Mouse (Mus musculus): ENCODE measurements around the gene Plxdc1. TPM values are rescaled to one million over a fixed set of nuclear protein-coding genes. Genes with fewer than 3 reads are reported as not detected.

Plxdc1 gene
- polyA plus RNA-seq, 1 experiment from 2014 or later: 0.40 TPM

GRCm38 (mm10) chr11:97960907-97961306, 25.3 kb downstream of the Plxdc1 start:
- WGBS: 83% methylated on average over 1 of the region's 1 CpGs

GRCm38 (mm10) chr11:97959300-97959680, 27.0 kb downstream of the Plxdc1 start:
- Histone ChIP-seq H3K36me3 (ENCODE audit: control insufficient read depth, insufficient read depth, low read length) (no peaks in the 10 kb centered on the region), H3K9ac (ENCODE audit: low read length) (no peak overlapping the region), H3K27me3 (ENCODE audit: control insufficient read depth, insufficient read depth, low read length) (no peaks in the 10 kb centered on the region), H3K4me2 (replicated peaks; ENCODE audit: low read depth) (no peak overlapping the region), H3K9me3 (ENCODE audit: control insufficient read depth, low read length) (no peaks in the 10 kb centered on the region), H3K4me3 (ENCODE audit: low read depth, low read length) (no peak overlapping the region), H3K4me1 (replicated peaks; ENCODE audit: control insufficient read depth, insufficient read depth) (no peaks in the 10 kb centered on the region), H3K27ac (replicated peaks) (no peak overlapping the region)
- TF ChIP-seq CTCF (IDR thresholded peaks at IDR 0.05; ENCODE audit: low read depth): no peak
- no peak for TF ChIP-seq EP300 (optimal IDR thresholded peaks at IDR 0.05)
- 64% methylated on average over 5 of the region's 5 CpGs for WGBS
- DNase-seq (ENCODE audit: low spot score) (no peak), ATAC-seq (ENCODE audit: low FRiP score, low TSS enrichment) (no peak)

More at GRCm38 (mm10) chr11:97960907-97961306, 25.3 kb downstream of the Plxdc1 start:
- H3K9ac ChIP-seq (ENCODE audit: low read length): no peak overlapping the region
- ATAC-seq (ENCODE audit: low FRiP score, low TSS enrichment): peak; percentile 51; the same call in 1 of the 2 replicates
- H3K27me3 ChIP-seq (ENCODE audit: control insufficient read depth, insufficient read depth, low read length): no peaks in the 10 kb centered on the region
- no peak overlapping the region for H3K4me3 ChIP-seq (ENCODE audit: low read depth, low read length)
- peak; percentile 57 for DNase-seq (ENCODE audit: low spot score)
- no peak for TF ChIP-seq EP300 (optimal IDR thresholded peaks at IDR 0.05)
- peak; percentile 70 for TF ChIP-seq CTCF (IDR thresholded peaks at IDR 0.05; ENCODE audit: low read depth)
- no peak overlapping the region for H3K4me2 ChIP-seq (replicated peaks; ENCODE audit: low read depth)
- H3K36me3 ChIP-seq (ENCODE audit: control insufficient read depth, insufficient read depth, low read length): no peaks in the 10 kb centered on the region
- H3K27ac ChIP-seq (replicated peaks): no peak overlapping the region
- no peaks in the 10 kb centered on the region for H3K9me3 ChIP-seq (ENCODE audit: control insufficient read depth, low read length)
- H3K4me1 ChIP-seq (replicated peaks; ENCODE audit: control insufficient read depth, insufficient read depth): no peaks in the 10 kb centered on the region

- H3K4me2 ChIP-seq (replicated peaks; ENCODE audit: low read depth): no peak overlapping the region
- H3K36me3 ChIP-seq (ENCODE audit: control insufficient read depth, insufficient read depth, low read length): no peaks in the 10 kb centered on the region
- no peak overlapping the region; the same call in 1 of the 2 replicates for H3K9ac ChIP-seq (ENCODE audit: low read length)
- no peaks in the 10 kb centered on the region for H3K9me3 ChIP-seq (ENCODE audit: control insufficient read depth, low read length)
- no peak for ATAC-seq (ENCODE audit: low FRiP score, low TSS enrichment)
- H3K4me1 ChIP-seq (replicated peaks; ENCODE audit: control insufficient read depth, insufficient read depth): no peaks in the 10 kb centered on the region
- DNase-seq (ENCODE audit: low spot score): no peak
- H3K4me3 ChIP-seq (ENCODE audit: low read depth, low read length): no peak overlapping the region
- no peaks in the 10 kb centered on the region for H3K27me3 ChIP-seq (ENCODE audit: control insufficient read depth, insufficient read depth, low read length)
- no peak overlapping the region for H3K27ac ChIP-seq (replicated peaks)
- no peak for TF ChIP-seq CTCF (IDR thresholded peaks at IDR 0.05; ENCODE audit: low read depth)
- no peak for TF ChIP-seq EP300 (optimal IDR thresholded peaks at IDR 0.05)
- 77% methylated on average over 7 of the region's 7 CpGs for WGBS
These were observed 27.5 kb downstream of the Plxdc1 start for GRCm38 (mm10) chr11:97958641-97959299.

DNA sequence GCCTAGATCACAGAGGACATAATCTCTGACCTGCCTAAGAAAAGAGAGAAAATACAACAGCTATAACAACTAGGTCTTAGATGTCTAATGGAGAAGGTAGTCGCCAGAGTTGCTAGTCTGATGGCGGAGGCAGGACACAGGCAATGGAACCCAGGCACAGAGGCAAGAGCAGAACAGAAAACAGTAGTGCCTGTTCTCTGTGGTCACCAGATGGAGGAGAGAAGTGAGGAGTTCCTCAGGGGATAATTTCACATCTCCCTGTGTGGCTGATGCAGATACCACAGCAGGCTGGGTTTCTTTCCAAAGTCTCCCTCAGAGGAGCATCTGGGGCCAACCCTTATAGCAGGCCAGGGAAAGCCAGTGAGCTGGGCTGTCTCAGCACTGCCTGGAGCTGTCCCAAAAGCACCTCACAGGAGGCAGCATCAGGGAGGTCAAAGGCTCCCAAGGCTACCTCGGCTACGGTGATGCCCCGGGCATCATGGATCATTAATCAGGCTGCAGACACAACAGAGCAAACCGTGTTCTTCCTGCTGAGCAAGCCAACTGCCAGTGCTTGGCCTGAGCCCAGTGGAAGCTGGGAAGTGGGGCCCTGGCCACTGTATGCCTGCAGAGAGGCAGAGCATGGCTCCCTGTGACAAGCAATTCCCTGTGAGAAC, 29.2 kb downstream of the Plxdc1 start:
- ATAC-seq (ENCODE audit: low FRiP score, low TSS enrichment) (no peak), DNase-seq (ENCODE audit: low spot score) (no peak)
- Histone ChIP-seq H3K4me1 (replicated peaks; ENCODE audit: control insufficient read depth, insufficient read depth) (no peaks in the 10 kb centered on the region), H3K4me2 (replicated peaks; ENCODE audit: low read depth) (no peak overlapping the region), H3K4me3 (ENCODE audit: low read depth, low read length) (no peak overlapping the region), H3K27ac (replicated peaks) (no peak overlapping the region), H3K9ac (ENCODE audit: low read length) (0 out of 2 replicates have a peak overlapping the region, but pooled peaks have one; percentile 2), H3K9me3 (ENCODE audit: control insufficient read depth, low read length) (no peaks in the 10 kb centered on the region), H3K36me3 (ENCODE audit: control insufficient read depth, insufficient read depth, low read length) (no peaks in the 10 kb centered on the region), H3K27me3 (ENCODE audit: control insufficient read depth, insufficient read depth, low read length) (no peaks in the 10 kb centered on the region)
- TF ChIP-seq CTCF (IDR thresholded peaks at IDR 0.05; ENCODE audit: low read depth) (no peak), EP300 (optimal IDR thresholded peaks at IDR 0.05) (no peak)
- WGBS: 36% methylated on average over 6 of the region's 6 CpGs

- no peaks in the 10 kb centered on the region for H3K9me3 ChIP-seq (ENCODE audit: control insufficient read depth, low read length)
- no peaks in the 10 kb centered on the region for H3K4me1 ChIP-seq (replicated peaks; ENCODE audit: control insufficient read depth, insufficient read depth)
- ATAC-seq (ENCODE audit: low FRiP score, low TSS enrichment) (no peak; the same call in 1 of the 2 replicates), DNase-seq (ENCODE audit: low spot score) (no peak)
- no peak for TF ChIP-seq EP300 (optimal IDR thresholded peaks at IDR 0.05)
- TF ChIP-seq CTCF (IDR thresholded peaks at IDR 0.05; ENCODE audit: low read depth): no peak
- no peak overlapping the region for H3K4me2 ChIP-seq (replicated peaks; ENCODE audit: low read depth)
- no peaks in the 10 kb centered on the region for H3K27me3 ChIP-seq (ENCODE audit: control insufficient read depth, insufficient read depth, low read length)
- H3K9ac ChIP-seq (ENCODE audit: low read length): no peak overlapping the region
- WGBS: 72% methylated on average over 4 of the region's 4 CpGs
- no peaks in the 10 kb centered on the region for H3K36me3 ChIP-seq (ENCODE audit: control insufficient read depth, insufficient read depth, low read length)
- no peak overlapping the region for H3K4me3 ChIP-seq (ENCODE audit: low read depth, low read length)
- H3K27ac ChIP-seq (replicated peaks): no peak overlapping the region
These were observed 30.3 kb downstream of the Plxdc1 start for GRCm38 (mm10) chr11:97955915-97956314.

Data from stomach, postnatal 0 days (tissue).